Mouse (Mus musculus): ENCODE data around the gene Mapkapk2.

DNA sequence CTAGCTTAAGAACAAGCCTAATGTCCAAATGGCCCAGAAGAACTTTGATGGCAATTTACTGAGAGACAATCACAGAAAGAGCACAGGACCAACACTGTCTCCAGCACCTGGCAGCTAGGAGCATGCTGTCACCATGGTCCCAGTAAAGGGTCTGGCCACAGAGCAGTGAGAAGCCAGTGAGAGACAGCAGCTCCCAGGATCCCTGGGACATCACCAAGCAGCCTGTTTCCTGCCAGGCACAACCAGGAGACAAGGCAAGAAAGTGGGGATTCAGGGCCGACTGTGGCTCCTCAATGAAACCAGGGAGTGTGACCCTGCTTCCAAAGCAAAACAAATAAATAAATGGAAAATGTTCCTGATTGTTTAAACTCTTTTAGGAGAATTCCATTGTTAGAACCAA, 38.2 kb downstream of the Mapkapk2 start:
- no peak for TF ChIP-seq CTCF (IDR thresholded peaks at IDR 0.05)
- no peak for TF ChIP-seq EP300 (IDR thresholded peaks at IDR 0.05; ENCODE audit: insufficient read depth, low read depth, low read length)
- TF ChIP-seq POLR2A (IDR thresholded peaks at IDR 0.05; ENCODE audit: insufficient read depth, low read depth, low read length) = no peak
